Mouse (Mus musculus) G1E (cell line): Measurements from ENCODE around the gene Tifa.

Experiments
- CTCF ChIP-seq: IDR thresholded peaks from 2 replicates; pipeline ENCODE4 v1.5.1; 2012; ENCODE audit warnings: low read depth, low read length, inconsistent platforms, mixed read lengths
- GATA1 ChIP-seq: IDR thresholded peaks from 2 replicates; pipeline ENCODE4 v1.6.1; 2012; ENCODE audit warnings: borderline replicate concordance, low read length, inconsistent platforms, mixed read lengths
- POLR2AphosphoS5 ChIP-seq: IDR thresholded peaks from 2 replicates; pipeline ENCODE4 v1.6.1; 2012; ENCODE audit warnings: low read depth, low read length, inconsistent platforms; ENCODE audit not compliant: insufficient replicate concordance

GRCm38 (mm10) chr3:127757886-127758301, 31.7 kb upstream of the Tifa start:
- no peak for TF ChIP-seq POLR2AphosphoS5
- TF ChIP-seq CTCF: no peak
- TF ChIP-seq GATA1: no peak
